Mouse (Mus musculus): ENCODE data around the gene Ppp3r2.

The Ppp3r2 gene

DNA sequence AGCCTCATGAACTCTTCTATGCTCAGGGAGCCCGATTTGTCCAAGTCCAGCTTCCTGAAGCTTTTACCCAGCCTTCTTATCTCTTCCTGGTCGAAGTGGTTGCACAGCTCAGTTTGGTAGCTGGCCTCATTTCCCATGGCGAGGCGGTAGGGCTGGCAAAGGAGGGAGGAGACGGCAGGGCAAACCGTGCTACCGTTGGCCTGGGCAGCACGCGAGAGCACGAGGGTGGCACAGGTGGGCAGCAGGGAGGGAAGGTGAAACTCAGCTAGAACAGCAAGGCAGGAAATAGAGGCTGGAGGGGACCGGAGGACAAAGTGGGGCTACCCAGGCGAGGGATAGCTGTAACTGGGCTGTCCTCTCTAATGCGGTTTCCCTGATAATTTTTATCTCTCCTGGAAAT, at the start of gene Ppp3r2:
Ppp3r2 (minus strand) TSS at position 213 of the 400 bp plus-strand sequence.
- DNase-seq (ENCODE audit: low read depth, low spot score), result no peak

DNA sequence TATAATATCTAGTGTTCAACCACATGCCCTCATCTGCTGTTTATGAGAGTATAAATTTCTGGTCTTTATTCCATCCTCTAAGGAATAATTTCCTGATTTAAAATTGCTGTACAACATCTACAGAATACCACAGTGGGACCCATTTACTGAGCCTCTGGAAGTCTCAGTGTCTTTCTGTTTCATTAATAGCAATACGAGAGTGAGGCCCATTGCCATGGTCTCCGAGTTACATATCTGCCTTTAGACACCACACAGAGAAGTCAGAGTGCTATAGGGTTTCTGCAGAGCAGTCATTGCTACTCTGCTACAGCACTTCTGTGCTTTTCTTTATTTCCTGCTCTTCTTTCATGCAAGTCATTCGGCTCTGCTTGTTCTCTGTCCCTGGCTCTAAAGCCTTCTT, 47.5 kb upstream of the Ppp3r2 start:
- no peak for DNase-seq (ENCODE audit: low read depth, low spot score)

DNA sequence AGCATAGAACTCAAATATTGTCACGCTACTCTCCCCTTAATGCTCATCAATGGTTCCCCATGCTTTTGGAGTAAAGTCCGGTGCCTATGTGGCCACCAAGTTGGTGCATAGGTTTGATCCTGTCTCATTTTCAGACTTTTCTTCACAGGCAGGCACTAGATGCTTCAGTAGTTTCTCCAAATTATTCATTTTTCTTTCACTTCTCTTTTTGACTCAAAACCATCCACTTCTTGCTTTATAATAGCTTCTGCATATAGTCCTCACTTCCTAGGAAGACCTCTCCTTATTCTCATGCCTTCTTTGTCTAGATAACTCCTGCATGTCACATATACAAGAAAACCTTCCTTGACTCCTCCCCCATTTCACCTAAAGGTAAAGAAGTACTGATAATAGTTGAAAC, 42.1 kb upstream of the Ppp3r2 start:
- no peak for DNase-seq (ENCODE audit: low read depth, low spot score)

DNA sequence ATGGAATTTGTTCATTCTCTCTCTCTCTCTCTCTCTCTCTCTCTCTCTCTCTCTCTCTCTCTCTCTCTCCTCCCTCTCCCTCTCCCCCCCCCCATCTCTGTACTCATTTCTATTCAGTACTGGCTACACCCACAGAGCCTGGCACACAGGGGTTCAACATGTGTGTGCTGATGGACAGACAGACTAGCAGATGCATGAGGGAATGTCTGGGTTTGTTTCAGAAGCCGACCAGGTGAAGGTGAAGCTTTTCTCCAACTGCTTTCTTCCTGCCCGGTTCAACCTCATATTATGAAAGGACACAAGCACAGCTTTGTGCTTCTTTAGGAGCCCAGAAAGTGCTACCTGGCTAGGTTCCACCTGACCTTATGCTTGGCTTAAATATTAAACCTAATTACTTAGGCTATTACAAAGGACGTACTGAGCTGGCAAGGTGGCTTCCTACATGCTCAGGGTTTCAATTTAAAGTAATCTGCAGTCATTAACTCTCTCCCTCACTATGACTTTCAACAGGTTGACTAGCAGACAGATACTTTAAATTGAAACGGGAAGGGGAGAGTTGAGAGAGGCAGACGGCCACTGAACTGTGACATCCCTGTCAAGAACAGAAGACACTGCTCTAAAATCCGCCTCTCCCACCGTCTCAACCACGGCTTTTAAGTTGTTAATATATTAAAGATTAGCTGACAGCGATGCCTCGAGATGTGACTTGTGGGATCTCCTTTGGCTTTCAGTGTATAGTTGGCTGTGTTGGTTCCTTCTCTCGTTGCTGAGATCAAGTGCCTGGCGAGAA, 9.8 kb upstream of the Ppp3r2 start:
- DNase-seq (ENCODE audit: low read depth, low spot score), result no peak

DNA sequence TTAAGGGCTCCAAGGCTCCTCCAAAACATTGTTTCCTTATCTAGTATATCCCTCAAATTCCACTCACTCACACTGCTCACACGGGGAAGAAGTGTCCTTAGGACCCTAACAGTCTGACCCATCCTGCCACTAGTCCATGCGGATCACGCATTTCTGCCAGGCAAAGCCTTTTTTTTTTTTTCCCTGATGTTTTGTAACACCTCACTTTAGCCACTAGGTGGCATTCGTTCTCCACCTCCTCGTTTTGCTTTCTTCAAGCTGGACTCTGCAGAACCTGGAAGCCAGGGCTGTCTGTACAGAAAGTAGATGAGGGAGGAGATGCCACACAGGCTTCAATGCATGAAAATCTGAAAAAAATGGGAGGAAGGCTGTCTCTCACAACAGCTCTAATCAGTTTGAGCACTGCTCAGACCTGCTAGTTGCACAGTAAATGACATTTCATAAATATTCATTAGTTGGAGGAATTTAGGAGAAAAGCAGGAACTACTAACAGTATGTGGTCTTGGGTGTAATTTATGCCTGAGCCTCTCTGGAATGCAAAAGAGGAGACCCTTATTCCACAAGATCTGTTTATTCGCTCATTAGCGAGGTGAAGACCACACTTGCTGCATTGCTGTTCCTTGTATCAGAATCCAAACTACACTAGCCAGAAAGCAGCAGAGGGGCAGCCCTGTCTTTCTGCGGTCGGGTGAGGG, 6.9 kb upstream of the Ppp3r2 start:
- DNase-seq (ENCODE audit: low read depth, low spot score), result peak; percentile 56

DNA sequence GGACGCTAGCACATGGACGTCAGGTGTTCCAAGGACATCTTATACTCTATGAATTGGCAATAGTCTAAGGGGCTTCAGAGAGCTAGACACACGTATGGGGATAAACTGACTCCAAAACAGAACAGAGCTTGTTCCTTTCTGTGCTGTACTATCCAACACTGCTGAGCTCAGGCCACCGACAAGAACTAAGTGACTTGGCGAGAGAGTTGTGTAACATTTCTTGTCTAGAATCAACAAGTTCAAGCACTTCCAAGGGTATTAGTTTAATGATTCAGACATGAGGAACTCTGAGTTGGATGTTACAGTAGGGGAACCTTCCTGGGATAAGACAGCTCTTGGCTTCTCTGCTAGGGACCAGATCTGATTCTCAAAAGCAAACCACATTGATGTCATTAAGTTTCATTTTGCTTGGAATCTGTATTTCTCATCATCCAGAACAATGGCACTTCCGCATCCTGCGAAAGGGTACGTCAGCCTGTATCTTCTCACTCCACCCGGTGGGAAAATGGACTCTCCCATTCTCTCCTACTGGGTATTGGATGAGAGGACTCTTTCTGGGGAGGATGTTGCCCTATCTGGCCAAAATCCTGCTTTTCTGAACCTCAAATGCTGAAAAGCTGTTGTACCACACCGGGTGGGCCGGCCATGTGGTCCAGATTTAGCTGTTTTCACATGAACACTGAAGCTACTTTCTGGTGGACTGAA, 1.5 kb downstream of the Ppp3r2 start:
- DNase-seq (ENCODE audit: low read depth, low spot score), result no peak

DNA sequence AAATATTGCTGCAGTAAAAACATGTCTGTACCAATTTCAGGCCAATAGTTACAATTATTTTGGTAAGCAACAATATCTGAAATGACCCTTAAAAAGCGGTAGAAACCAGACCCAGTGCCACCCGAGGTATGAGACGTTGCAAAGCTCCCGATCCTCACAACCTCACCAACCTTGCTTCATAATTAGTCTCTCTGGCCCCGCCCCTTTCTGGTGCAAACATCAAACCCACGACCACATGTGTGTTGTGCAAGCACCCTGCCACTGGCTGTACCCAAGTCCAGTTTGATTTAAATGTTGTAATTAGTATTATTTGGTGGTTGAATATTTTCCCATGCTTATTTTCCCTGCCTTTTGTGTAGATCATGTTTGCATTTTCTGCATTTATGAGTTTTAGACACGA, 5.0 kb downstream of the Ppp3r2 start:
- no peak for DNase-seq (ENCODE audit: low read depth, low spot score)

DNA sequence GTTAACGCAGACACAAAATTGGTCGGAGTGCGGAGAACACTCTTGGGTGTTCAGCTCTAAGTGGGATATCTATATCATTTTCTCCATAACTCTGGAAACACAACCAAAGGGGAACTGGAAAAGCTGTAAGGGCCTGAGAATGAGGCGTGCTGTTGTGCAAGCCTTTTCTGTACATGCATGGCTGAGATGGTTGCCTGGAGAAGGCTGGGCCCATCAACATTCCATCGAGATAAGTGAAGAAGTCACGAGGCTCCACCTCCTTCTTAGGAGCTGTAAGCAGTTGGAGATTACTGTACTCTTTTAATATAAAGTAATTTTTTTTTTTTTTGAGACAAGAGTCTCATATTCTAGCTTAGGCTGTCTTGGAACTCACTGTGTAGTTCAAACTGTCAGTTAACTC, 5.8 kb downstream of the Ppp3r2 start:
- DNase-seq (ENCODE audit: low read depth, low spot score), result no peak

DNA sequence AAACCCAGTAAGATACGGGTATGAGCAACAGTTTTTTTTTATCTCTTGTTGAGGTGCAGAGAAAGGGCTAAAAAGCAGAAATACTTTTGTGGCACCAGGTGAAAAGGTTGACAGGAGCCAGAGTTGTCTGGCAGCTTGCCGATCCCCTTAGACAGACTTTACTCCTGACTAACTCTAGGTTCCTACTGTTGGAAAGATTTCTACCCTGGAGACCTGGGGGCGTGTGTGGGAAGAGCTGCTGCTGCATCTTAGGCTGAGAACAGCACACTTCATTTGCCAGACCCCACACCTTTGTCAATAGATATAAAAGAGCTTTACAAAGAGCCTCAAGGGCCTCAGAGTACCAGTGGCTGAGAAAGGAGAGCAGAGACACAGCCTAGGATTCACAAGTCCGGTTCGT, 17.0 kb downstream of the Ppp3r2 start:
- DNase-seq (ENCODE audit: low read depth, low spot score), result no peak

DNA sequence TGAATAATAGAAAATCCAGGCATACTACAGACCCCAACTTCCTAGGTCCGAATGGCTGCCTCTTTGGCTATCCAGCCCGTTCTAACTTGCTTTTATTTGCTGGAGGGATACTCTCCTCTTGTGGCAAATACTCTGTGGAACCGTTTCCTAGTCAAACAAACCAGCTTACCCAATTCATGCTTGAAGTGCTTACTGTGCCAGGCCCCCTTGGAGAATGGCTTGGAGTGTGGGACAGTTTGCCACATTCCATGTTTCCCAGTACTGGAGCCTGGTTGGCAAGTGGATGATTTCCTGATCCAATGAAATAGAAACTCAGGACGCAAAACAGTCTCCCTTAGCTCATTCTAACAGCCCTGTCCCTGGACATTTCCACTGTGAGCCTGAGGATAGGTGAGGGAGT, 19.6 kb downstream of the Ppp3r2 start:
- DNase-seq (ENCODE audit: low read depth, low spot score), result no peak

DNA sequence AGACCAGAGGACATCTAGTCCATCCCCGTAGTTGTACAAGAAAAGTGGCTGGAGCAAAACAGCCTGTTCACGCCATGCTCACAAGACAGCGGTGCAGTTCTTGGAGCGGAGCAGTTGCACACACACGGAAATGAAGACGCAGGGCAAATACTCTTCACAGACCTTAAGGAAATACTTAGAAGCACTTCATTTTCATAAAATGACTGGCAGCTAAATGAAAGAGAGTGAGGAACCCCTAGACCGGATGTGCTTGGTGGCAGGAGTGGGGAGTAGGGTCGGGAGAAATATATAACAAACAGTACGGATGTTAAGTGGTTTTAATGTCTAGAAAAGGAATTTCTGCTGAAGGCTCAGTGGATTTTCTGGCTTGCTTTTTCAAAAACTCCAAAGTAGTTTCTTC, 20.2 kb downstream of the Ppp3r2 start:
- no peak for DNase-seq (ENCODE audit: low read depth, low spot score)

DNA sequence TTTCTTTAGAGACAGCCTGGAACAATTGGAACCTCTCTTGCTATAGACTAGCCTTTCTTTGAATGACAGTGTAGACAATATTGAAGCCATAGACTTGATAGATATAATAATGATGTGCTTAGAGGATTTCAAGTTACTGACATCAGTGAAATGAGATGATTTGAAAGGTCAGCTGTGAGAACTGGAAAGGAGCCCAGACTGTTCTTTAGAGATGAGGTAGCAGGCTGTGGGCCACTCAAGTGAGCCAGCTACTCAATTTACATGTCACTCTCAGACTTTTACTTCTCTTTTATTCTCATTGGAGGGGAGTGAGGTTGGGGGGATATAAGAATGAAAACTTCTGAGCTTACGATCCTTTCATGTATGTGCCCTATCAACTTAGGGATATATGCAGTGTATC, 22.4 kb downstream of the Ppp3r2 start:
- DNase-seq (ENCODE audit: low read depth, low spot score), result no peak

DNA sequence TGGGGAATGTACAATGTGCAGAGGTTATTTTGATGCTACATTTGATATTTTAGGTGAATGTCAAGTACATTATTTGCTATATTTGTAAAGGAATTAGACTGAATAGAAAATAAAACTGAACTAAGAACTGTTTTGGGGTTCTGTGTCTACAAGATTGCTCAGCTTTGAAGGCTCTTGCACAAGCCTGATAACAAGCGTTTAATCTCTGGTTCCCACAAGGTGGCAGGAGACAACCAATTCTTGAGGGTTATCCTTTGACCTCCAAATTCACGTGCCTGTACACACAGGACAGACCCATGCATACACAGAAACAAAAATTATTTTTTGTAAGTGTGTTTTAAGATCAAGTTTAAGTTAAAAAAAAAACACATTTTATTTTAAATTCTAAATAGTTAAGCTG, 41.9 kb downstream of the Ppp3r2 start:
- no peak for DNase-seq (ENCODE audit: low read depth, low spot score)

DNA sequence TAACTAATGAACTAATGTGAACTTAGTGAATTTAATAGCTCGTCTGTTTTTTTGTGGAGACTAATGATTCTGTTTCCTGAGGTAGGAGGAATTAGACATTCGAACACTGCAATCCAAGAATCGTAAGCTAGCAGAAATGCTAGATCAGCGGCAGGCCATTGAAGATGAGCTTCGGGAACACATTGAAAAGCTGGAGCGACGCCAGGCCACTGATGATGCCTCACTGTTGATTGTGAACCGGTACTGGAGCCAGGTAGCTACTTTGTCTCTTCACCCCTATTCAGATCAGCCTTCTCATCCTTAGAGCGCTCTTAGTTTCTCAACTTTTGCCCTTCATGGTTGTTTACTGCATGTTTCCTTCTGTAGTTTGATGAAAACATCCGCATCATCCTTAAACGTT, 44.0 kb downstream of the Ppp3r2 start:
- no peak for DNase-seq (ENCODE audit: low read depth, low spot score)

DNA sequence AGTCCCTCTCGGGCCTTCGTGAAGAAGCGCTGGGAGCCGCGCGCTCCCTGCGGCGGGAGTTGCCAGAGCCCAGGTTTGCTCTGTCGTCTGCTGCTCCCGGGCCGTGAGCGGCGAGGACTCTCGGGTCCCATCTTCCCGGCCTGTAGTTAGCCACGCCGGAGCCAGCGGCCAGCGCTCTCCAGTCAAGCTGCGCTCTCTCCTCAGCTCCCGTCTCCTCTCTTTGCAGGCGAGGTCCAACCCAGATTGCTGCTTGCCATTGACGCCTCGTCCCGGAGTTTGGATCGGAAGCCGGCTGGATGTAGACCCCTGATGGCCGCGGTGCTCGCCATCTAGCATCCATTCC, 49.7 kb downstream of the Ppp3r2 start:
- no peak for DNase-seq (ENCODE audit: low read depth, low spot score)

DNA sequence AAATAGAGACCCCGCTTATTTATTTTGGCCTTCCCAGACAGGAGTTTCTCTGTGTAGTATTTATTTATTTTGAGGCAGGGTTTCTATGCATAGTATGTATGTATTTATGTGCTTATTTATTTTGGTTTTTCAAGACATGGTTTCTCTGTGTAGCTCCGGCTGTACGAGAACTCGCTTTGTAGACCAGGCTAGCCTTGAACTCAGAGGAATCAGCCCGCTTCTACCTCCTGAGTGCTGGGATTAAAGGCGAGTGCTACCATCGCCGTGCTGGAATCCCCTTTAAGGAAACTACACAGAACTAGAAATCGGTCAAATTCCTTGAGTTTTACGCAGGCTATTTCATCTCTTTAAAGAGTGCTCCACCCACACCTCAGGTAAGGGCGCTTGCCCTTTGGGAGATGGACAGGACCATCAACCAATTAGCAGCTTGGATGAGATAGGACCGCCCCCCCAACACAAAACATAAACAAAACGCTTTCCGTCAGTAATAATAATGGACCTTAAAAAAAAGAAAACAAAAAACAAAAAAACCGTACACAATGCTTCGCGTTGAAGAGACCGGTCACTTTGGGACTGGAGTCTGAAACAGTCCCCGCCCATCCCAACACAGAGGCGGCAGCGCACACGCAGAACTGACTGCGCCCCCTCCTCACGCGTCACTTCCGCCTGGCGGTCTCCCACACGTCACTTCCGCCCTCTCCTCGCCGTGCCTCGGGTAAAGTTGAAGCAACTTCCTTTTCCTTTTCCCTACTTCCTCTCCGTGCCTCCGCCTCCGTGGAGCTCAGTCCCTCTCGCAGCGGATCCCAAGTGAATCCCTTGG, 50.3 kb downstream of the Ppp3r2 start, which contains the start of gene Rnf20:
Rnf20 (plus strand) TSS at position 688 of the 820 bp plus-strand sequence.
- peak; percentile 94 for DNase-seq (ENCODE audit: low read depth, low spot score)

DNA sequence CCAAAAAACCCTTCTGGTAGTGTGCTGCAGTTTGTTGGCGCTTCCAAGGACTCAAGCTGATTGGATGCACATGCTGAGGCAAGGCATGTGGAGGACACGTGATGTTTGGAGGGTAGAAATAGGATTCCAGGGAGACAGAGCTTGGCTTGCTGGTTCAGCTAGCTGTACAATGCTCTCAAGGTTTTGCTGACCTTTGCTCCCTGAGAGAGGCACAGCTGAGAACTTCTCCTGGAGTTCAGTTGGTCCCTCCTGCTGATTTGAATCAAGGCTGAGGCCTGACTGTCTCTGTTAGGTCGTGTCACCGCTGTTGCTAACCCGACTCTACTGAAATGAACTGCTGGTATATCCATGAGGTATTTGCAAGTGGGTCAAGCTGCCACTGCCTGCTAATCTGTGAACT, 52.9 kb downstream of the Ppp3r2 start:
- DNase-seq (ENCODE audit: low read depth, low spot score), result no peak

Data from brain, embryonic 18.5 days (tissue).